Mouse (Mus musculus) ES-CJ7 (cell line): ENCODE results near the gene Ikzf5.
"Not testable (repeated sequence)": the region's sequence is repeated elsewhere in the genome, so short reads cannot be mapped to it uniquely, and the experiment has no call there.

Experiments used
- DNase-seq: peaks from one replicate; pipeline ENCODE4 v3.0.0; 2011; ENCODE audit warnings: low read depth, low spot score

The Ikzf5 gene

GRCm38 (mm10) chr7:131410416-131411058 lies at the start of gene Ikzf5, which contains the start of gene Acadsb:
Gene Ikzf5, minus strand, starts transcription at chr7:131410521.
Gene Acadsb, plus strand, starts transcription at chr7:131410601.
- peak; percentile 98 for DNase-seq

- no peak for DNase-seq
Observed at GRCm38 (mm10) chr7:131456714-131457113, 46.4 kb upstream of the Ikzf5 start.

- no peak for DNase-seq
Observed at GRCm38 (mm10) chr7:131437051-131437450, 26.7 kb upstream of the Ikzf5 start.

GRCm38 (mm10) chr7:131434276-131434675 lies 24.0 kb upstream of the Ikzf5 start:
- no peak for DNase-seq

DNA sequence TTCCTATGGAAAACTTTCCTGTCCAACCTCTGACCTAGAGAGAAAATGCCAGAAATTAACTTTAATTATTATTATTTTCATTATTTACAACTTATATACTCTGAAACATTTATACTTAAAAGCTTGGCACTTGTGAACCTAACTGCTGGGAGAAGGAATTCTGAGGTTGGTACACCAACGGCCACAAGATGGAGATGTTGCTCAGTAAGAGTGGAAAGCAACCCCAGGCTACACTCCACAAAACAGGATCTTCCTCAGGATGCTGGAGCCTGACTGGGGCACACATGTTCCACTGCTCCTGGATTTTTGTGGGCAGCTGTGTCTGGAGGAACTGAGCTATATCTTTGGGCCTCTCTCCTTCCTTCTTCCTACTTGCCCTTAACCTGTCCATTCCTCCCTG lies 21.9 kb upstream of the Ikzf5 start:
- DNase-seq = peak; percentile 61

GRCm38 (mm10) chr7:131427331-131427730 lies 17.0 kb upstream of the Ikzf5 start:
- no peak for DNase-seq

GRCm38 (mm10) chr7:131424912-131425311 lies 14.6 kb upstream of the Ikzf5 start:
- DNase-seq = no peak

DNA sequence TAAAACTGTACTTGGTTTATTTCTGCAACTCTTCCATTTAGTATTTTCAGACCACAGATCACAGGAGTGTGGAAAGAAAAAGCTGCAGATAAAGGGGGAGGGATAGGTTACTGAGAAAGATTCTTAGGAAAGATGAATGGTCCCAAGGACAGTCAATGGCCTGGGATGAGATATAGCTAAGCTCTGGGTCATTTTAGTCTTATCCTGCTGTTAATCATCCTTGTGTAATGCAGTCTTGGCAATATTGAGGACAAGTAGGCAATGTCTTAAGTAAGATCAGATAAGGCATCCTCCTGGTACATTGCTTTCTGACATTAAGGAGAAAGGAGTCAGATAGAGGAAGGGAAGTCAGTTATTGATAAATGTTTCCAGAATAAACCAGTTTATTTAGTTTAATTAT lies 7.3 kb upstream of the Ikzf5 start:
- DNase-seq = no peak

DNA sequence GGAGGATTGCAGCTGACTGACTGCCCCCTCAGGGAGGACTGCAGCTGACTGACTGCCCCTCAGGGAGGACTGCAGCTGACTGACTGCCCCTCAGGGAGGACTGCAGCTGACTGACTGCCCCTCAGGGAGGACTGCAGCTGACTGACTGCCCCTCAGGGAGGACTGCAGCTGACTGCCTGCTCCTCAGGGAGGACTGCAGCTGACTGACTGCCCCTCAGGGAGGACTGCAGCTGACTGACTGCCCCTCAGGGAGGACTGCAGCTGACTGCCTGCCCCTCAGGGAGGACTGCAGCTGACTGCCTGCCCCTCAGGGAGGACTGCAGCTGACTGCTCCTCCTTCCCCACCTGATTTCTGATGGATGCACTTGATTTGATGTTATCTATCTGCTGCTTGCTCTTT lies 6.4 kb upstream of the Ikzf5 start:
- DNase-seq = not testable (repeated sequence)

GRCm38 (mm10) chr7:131411941-131412270 lies 1.6 kb upstream of the Ikzf5 start:
- no peak for DNase-seq

DNA sequence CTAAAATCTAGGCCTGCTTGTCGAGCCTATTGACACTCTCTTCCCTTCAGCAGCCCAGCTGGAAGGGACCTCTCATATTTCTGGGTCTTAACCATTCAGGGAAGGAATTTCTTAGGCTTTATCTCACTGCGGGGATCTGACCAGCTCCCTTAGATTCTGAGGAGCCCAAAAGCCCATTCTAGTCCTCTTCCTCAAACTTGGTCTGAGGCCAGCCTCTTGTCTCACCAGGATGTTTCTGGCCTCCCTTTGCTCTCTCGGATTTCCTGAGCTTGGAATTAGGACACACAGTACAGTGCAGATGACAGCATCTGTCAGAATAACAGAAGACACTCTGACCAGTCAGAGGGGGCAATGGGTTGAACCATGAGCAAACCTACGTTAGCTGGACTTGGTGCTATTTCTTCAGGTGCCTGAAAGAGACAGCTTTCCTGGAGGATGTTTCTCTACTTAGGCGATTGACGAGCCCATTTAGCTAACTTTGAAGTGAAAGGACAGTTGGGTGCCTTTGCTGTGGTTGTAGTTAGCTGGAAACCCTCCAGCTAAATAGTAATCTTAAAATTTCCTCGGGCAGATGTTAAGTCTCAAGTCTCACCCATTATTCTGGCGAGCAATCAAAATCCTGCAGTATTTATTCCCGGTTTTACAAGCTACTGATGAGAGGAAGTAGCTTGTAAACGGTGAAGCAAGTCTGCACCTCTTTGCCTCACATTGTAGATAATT lies 1.1 kb upstream of the Ikzf5 start:
- no peak for DNase-seq

- DNase-seq = peak; percentile 12
Observed at GRCm38 (mm10) chr7:131409988-131410385, 334 bp downstream of the Ikzf5 start.

DNA sequence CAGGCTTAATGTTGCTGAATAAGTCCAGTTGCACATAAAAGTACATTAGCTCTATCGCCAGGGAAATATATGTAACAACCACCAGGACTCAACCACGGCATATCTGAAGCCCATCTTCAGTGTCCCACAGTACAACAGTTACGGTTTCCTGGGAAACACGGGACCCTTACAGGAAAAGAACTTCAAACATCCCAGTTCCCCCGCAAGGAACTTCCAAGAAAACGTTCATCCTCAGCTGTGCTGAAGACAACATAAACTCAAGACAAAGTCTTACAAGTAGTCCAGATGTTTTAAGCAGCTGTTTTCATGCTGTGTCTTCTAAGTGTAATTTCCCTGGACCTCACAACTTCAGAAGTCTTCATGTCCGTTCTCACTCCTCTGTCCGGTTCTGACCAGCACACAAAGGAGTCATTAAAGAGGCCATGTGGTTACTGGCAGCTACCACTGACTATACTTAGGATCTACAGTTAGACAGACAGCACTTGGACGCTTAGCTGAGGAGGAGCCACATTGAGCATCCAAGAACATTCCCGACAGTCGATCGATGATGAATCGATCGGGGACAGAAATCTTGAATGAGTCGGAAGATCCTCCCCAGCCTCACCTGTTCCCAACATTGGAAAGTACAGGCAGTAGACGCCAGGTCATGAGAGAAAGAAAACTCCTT lies 867 bp downstream of the Ikzf5 start:
- DNase-seq = peak; percentile 36

GRCm38 (mm10) chr7:131391761-131392160 lies 18.6 kb downstream of the Ikzf5 start:
- DNase-seq = not testable (repeated sequence)

DNA sequence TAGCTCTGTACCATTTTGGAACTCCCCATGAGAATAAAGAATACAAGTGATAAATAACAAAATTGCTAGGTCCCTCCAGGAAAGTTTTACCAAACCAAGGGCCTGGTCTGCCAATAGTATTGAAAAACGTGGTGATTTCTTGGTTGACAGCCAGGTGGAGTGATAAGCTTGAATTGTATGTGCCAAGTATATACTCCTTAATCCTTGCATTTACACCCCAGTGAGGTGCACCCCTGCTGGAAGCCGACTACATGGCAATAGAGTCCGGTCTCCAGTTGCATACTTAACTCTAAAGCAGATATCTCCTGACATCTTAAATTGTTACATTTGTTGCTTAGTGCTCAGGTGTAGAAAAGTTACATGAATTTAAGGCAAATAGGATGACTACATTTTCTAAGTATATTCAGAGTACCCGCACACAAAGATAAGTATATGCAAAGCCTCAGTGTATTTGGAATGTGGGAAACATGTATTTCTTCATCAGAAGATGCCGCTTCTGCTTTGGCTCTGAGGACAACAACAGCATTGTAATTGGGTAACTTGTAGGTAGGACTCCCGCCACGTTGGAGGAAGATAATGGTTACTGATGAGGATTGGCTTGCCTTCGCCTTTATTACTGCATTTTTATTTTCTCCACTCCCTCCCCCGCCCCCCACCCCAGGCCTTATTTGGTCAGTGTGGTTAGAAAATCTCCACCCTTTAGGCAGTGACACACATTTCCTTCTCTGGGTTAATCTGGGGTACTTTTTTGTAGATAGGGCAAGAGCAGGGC lies 38.3 kb downstream of the Ikzf5 start:
- peak; percentile 34 for DNase-seq

DNA sequence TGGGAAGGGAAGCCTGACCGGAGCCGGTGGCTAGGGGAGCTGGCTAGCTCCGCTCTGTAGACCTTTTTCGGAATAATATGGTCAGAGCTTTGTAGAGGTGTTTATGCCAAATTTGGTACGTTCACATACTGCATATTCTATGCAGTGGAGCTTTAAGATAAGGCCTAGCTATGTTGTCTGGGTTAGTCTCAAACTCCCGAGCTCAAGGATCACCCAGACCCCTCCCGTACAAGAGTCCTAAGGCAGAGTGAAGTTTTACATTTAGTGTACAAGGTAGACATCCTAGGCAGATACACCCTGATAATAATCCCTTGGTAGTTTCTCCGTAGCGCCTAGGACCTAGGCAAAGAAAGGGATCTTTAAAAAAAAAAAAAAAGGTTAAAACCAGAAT lies 38.9 kb downstream of the Ikzf5 start:
- DNase-seq = no peak

- DNase-seq = peak; percentile 91
Observed at GRCm38 (mm10) chr7:131370648-131371469, 39.5 kb downstream of the Ikzf5 start, which contains the start of gene Pstk. Gene Pstk, plus strand, starts transcription at chr7:131371141.

DNA sequence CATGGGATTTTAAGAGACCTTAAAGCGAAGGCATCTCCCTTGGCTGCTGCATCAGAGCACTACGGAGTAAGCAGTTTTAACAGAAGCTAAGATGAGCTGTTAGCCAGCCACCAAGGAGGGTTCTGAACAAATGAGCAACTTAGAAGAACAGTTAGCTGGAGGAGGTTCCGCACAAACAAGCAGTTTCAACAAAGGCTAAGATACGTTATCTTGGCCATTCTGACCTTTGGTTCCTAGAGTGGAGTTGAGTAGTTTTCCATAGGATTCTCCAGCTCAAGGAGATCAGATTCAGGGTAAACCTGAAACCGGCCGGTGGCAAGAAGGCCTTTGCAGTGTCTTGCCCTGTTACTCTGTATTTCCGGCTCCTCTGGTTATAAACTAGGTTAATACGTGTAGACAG lies 46.2 kb downstream of the Ikzf5 start:
- no peak for DNase-seq

GRCm38 (mm10) chr7:131362615-131363300 lies 47.6 kb downstream of the Ikzf5 start, which contains the start of gene 2310057M21Rik:
Gene 2310057M21Rik, minus strand, starts transcription at chr7:131362759.
- DNase-seq = peak; percentile 99

DNA sequence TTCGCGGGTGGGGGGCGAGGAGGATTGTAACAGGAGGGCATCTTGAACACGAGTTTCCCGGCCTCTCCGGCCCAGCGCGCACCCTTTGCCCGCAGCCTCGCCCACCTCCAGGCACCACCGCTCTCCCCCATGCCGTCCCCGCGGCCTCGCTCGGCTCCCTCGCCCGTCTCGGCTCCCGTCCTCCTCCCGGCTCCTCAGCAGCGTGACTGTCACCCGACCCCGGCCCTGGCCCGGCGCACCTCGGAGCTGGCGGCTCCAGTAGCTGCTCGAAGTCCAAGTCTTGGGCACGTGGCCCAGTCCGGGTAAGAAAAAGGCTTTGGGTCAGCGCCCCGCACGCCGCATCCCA lies 48.1 kb downstream of the Ikzf5 start:
- no peak for DNase-seq

- no peak for DNase-seq
Observed at GRCm38 (mm10) chr7:131356105-131356504, 54.2 kb downstream of the Ikzf5 start.
